Mouse (Mus musculus) right cerebral cortex, adult 2 months (tissue): ENCODE data around the gene Dse.

ENCODE experiments used
- DNase-seq, 2 experiments: peaks; one replicate each; pipeline ENCODE4 v3.0.0; 2021 to 2022; ENCODE audit warnings: low spot score in 2 of 2

The Dse gene

DNA sequence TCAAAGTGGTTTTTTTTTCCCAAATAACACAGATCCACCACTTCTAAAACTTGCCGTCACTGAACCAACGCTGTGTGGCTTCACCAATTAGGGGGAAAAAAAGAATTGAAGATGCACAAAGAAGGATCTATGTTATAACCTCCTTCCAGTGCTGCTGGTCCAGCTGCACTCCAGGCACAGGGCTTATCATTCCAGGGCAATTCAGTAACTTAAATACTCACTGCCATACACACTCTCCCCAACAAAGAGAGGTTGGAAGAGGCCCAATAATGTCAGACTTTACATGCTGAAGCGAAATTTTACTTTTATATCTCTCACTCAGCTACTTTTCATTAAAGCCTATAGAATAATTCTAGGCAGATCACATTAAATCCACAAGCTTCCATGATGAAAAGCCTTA lies 8.9 kb downstream of the Dse start:
- DNase-seq, result no peak

DNA sequence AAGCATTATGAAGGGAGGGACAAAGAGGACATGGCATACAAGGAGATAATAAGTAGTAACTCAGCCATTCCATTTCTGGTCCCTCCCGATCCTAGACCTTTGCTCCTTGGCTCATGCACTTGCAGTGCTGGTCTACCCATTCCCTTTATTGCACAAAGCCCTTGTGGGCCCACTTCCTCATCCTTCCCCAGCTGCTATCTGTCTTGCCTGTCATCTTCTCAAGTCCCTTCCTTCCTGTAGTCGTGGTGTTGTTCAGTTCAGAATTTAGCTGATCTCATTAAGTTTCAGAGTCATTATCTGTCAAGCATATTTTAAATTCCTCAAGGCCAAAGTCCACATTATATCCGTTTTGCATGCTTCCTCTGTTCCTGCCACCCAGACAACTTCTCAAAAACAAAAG lies 9.5 kb downstream of the Dse start:
- DNase-seq, result no peak

DNA sequence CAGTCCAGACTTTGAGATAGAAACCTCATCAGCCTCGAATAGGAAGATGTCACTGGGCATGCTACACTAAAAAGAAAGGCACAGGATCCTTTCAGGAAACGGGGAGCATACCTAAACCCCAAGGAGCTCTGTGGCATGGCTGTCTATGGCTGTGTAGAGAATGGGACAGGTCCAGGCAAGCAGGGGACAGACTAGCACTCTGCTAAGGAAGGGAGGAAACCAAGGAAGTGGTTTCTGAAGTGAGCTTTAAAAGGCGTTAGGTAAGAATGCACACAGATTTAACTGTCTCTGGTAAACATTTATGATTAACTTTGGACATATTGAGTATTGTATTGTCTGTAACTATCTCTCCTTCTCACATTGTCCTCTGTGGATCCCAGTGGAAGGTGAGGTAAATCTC lies 10.2 kb downstream of the Dse start:
- DNase-seq, result no peak

DNA sequence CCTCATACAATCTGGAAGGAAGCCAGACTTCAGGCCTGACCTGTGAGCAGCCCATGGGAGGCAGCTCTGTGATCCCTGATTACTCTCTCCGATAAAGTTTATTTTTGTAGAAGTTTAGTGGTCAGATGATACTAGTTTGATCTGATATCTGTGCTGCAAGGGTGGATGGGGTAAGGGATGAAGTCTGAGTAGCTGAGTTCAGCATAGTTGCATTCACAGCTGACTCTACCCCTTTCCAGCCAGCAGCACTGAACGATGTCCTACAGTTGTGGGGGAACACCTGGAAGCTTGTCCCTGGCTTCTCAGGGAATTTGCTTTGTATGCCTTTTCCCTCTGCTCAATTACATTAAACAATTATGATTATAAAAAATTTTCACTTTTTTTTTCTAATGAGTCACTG lies 12.6 kb downstream of the Dse start:
- DNase-seq, result no peak

DNA sequence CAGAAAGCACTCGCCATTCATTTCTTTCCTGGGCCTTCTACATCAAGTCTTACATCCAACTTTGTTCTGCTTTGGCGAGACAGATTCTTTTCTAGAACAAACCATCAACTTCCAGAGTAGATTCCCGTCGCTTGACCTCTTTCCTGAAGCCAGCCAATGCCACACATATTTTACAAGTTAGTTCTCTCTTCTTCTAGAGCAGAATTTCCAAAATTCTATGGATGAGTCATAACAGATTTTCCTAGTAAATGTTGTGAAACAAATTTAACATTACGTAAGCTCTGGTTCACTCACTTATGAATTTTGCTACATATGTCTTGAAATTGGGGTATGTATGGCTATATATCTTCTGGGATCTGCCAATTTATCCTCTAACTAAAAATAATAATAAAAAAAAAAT lies 13.0 kb downstream of the Dse start:
- no peak for DNase-seq

DNA sequence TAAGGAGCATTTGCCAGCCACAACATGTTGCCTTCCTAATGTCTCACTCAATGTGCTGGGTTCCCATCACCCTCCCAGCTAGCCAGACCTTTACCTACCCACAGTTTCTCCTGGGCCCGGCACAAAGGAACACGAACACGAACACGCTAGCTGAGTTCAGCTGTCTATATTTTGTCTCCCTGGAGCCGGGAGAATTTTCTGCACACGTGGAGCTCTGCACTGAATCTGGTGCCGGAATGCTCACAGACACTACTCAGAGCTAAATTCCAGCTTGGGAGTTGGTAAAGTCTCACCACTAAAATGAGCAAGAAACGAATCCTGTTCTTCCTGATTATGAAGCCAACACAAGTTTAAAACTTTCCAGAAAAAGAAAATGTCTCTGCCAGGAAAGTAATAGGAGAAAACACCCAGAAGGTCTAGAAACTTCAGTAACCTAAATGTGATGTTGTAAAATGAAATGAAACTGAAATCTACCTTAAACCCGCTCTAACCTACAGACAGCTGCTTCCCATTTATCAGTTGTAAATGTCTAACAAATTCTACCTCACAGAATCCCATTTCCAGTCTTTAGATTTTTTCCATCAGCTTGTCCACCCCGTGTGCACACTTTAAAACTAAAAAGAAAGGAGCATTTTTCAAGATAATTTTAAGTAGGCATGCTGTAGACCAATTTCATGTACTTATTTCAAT lies 20.8 kb downstream of the Dse start:
- peak; percentile 13 to 31 for DNase-seq

DNA sequence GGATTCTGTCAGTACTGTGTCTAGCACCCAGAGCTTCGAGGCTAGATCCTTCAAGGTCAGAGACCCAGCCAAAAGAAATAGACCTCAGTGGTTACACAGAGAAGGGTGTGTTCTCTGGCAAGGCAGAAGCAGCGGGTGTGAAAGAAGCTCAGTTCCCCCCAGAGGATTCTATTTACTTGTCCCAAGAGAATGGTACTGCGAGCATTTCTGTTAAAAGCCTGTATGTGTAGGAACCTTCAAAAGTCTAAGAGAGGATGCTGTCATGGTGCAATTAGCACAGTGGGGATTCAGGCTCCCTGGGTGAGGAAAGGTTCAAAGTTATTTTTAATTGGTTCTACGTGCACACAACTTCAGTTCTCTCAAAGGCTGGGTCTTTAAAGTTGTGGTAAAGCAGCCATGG lies 22.0 kb downstream of the Dse start:
- no peak for DNase-seq

DNA sequence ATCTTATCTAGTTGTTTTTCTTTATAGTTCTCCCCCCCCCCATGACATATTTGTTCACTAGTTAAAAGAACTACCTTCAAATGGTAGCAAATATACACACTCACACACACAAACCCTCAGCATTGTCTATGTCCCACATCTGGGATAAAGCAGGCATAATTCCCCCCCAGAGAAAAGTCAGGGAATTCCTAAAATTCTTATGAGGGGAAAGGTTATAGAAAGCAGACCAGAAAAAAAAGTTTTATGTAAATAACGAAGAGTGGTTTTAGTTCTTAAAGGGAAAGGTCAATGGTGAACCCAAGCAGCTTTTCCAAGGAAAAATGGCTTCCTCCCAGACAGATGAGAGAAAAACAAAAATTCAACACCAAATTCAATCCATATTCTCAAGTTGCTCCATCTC lies 22.6 kb downstream of the Dse start:
- DNase-seq, result no peak

DNA sequence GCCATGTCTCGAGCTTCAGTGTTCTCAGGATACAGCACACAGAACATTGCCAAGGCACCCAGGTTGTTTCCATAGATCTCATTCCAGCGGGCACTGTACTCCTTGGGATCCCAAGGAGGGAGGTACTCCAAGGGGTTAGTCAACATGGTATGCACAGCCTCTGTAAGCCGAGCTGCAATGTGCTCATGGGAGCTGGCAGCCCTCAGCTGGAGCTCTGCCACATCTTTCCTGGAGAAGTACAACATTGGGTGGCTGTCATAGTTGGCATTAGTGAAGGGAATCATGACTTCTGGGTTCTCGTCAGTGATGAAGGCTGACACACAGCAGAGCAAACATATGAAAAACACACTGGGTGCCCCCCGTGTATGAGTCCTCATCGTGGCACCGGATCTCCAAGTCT lies 23.8 kb downstream of the Dse start:
- peak in 1 of 2 experiments; percentile 10 for DNase-seq

DNA sequence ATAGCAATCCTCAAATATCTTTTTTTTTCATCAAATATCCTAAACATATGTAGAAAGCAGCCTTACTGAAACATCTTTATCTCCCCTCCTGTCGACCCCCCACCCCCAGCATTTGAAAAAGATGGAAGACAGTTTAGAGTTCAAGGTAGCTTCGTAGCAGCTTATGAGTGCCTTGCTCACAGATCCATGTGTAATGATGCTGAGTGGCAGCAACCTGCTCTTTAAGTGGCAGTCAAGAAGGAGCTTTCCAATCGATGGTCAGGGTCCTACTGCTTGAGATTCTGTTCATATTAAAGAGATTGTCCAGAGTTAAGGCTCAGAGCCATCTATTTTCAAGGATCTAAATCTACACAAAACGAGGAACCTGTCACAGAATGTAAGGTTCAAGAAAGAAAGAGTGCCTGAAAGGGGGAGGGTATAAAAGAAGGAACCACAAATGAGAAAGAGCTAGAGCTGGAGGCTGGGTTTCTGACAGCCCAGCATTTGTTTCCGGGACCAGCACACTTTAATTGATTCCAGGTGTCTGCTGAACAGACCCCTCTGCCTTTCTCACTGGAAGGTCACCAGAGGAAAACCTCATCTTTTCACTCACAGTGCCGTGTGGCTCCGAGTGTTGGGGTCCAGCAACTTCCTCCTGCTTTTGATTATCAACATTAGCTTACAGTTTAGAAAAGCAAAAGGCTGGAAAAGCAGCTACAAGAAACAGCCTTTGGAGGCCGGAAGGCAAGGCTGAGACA lies 31.5 kb downstream of the Dse start:
- DNase-seq, result no peak

DNA sequence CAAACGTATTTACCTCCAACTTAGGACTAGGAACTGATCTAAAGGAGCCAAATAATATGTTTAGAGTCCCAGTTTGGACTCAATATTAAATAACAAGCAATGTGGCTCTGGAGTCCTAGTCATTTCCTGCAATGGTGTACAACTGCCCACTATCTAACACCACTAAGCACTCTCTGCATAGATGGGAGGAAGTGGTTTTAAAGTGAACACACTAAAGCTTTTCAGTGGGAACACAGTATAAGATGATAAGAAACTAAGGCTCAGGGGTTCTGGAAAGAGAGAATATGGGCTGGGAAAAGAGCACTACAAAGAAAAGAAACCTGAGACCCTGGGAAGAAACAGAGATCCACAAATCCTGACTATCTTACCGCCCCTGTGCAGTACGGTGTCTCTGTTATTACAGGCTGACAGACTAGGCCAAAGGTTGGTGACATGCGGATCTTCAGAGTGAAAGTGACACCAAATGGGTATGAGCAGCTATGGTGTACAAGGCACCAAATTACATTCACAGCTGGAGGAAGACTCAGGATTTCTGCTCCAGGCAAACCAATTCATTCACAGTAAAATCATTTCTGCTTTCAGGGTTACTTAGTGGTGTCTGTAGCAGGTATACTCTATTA lies 34.7 kb downstream of the Dse start:
- DNase-seq, result no peak

DNA sequence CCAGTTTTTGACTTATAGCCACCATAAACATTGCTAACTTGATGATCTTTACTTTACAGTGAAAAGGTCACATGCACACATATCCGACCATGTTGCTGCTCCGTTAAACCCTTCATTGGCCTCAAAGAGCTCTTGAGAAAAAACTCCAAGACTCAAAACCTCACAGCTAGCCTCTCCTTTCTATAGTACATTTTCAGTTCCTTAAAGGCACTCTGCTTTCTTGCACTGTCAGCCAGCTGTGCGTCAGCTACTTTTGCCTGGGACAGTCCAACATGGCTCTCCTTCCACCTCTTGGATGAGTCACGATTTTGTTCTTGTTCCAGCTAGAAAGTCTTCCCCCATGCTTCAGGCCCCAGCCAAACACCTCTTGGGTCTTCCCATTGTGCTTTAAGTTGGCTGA lies 35.9 kb downstream of the Dse start:
- no peak for DNase-seq

DNA sequence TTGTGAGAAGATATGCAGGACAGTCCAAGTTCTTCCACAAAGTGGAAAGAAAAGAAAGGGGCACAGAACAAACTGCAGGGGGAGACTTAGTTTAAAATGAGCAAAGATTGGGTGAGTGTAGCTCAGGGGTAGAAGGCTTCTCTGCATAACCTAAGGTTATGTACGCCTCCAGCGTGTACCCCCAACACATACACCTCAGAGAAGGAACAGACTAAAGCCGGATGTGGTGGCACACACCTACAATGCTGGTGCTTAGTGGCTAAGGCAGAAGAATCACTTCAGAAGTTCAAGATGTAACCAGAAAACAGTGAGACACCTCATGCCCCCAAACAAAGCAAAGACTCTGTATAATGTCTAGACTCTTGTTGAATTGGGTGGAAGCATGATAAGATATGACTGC lies 36.3 kb downstream of the Dse start:
- DNase-seq, result no peak

DNA sequence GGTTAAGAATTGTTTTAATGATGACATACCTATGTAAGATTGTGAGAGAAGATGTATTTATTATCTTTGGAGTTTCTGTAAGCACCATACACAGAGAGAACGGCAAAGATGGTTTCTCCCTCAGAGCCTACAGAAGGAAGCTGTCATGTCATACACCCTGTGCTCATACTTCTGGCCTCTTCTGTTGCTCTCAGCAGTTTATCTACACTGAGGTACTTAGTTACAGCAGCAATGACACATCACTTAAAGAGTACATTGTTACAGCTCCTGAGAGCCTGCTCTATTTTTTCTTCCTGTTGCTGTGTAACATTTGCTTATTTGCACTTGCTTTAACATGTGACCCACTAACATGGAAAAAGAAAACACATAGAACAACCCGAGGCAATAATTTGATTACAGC lies 40.5 kb downstream of the Dse start:
- no peak for DNase-seq

DNA sequence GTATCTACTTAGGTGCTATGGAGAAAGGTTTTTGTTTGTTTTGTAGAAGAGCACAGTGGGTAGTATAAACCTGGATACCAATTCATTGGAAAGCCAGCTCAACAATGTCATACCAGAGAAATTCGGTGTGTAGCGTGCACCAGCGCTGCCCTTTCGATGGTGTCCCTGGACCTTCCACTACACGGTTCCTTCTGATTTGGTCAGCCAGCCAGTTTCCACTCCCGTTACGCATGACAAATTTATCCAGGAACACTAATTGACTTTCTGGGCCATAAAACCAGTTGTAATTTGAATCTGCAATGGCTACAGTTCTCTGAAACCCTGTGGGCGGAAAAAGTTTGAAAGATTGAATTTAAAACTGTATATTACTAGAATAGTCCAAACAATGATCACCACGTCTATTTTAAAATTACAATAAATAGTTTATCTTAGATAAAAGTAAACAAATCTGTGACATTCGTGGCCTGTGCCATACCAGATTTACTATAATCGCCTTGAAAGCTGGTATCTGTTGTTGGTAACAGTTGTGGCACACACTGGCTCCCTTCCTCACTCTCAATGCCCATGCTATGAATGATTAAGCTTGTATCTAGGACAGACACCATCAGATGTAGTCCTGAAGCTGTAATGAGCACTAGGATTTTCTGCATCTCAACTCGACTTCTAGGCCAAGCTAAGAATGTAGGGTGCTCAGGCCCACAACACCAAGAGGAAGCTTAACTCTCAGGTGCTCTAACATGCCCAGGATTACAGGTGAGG lies 51.5 kb downstream of the Dse start:
- no peak for DNase-seq

DNA sequence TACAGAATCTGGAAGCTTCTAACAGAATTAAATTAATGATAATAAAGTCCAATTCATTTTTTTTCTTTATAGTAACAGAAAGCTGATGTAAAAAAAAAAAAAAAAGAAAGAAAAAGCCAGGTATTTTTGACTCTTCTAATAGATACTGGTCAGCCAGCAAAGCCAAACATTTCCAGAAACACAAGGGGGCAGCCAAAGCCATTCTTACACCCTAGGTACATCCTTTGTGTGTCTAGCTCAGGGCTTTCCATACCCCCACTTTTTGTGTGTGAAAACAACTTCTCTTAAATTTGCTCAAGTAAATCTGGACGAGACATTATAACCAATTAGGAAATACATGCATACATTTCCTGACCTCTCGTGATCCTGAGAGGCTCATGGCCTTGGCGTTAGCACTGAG lies 55.7 kb downstream of the Dse start:
- peak in 1 of 2 experiments; percentile 12 for DNase-seq

DNA sequence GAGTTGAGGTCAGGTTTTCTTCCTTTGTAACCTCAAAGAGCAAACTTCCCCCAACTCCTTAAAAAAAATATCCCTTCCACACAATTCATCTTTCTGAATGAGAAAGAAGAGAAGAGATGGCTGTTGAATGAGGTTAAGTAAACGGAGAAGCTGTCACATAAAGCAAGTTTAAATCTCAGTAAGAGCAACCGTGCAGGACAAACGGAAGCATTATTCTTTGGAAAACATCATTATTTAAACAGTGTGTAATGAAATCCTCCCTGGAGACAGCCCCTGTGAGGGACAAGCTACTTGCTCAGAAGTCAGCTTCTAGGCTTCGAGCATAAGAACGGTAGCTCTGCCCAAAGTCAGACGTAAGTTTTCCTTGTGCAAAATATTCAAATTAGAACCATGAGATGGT lies 57.1 kb downstream of the Dse start:
- no peak for DNase-seq

DNA sequence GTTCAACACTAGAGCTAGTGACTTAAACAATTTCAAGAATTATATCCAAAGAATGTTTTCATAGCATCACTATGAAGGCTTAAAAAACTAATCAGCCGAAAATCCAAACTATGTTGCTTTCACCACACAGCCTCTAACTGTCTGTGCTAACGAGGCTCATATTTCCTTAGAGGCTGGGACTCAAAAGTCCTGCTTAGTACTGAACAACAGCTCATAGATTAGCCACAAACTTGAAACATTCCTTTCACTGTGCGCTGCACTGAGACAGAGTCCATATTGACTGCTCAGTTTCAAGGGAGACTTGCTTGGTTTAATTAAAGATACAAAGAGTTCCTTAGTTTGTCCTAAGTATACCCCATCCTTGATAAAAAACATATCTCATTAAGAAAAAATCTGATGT lies 57.7 kb downstream of the Dse start:
- DNase-seq, result no peak

DNA sequence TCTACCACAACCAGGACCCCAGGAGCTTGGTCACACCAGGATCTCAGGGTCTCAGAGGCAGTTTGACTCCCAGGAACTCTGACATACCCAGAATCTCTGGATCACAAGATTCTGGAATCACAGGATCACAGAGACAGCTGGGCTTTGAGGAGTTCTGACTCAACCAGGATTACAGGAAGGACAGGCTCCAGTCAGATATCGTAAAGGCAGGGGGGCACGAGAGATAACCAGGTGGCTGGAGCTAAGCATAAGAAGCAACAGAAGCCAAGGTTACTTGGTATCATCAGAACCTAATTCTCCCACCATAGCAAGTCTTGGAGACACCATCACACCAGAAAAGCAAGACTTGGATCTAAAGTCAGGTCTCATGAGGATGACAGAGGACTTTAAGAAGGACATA lies 65.8 kb downstream of the Dse start:
- no peak for DNase-seq

DNA sequence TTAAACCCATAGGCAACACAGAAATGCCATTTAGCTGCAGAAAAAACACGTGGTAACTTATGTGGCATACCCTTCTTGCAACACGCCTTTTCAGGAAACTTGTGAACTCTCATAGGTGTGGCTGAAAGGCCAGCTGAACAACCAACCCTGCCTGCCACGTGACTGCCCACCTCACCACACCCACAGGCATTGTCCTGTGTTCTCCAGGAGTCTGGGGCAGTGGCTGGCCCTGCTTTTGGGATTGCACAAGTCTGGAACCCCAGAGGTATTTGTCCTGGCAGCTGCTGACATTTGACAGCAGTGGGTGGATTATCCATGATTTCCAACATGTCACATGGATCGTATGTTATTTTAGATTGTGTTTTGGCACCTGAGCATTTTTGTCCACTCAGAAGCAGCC lies 67.7 kb downstream of the Dse start:
- DNase-seq, result no peak

DNA sequence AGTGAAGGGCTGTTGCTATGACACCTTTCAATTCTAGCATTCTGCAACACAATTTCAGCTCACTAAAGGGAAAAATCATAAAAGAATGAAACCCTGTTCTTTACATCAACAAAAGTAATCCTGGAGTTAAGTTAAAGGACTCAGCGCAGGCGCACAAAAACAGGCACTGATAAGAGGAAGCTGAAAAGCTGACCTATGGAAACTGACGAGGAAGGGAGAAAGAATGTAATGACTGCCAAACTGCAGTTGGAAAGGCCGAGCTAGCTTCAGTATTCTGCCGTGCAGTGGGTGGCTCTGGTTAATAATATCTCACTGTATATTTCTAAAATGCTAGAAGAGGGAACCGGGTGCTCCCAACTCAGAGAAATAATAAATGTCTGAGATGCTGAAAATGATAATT lies 69.5 kb downstream of the Dse start:
- DNase-seq, result peak in 1 of 2 experiments; percentile 7

DNA sequence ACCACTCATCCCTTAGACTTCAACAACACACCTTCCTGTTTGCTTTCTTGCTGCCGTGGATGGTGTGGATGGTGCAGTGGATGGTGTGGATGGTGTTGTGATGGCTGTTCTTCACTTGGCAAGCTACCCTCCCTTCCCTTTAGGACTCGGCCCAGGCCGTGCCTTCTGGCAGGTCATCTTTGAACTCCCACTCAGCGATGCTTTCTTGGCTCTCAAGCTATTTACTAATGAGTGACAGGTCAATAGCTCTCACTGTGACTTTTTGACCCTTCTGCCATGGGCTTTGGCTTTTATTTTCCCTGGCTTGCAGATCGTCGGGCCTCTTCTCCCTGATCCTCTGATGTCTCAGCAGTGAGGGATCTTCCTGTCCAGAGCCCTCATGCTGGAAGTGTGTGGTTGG lies 71.1 kb downstream of the Dse start:
- no peak for DNase-seq

DNA sequence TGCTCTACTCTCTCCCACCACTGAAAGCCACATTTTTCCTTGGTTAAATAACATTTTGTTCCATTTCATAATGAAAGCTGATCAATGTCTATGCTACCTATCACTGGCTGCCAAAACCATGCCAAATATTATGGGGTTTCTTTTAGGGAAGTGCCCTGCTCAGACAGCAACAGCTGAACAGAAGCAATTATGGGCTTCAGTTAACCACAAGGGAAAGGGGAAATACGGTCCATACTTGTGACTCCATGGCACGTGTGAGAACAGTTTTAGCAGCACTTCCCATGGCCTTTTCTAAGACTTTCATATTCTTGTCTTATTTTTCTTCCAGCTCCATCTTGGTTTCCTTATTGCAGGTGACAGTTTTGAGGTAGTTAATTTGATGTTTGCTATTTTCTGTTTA lies 76.2 kb downstream of the Dse start:
- no peak for DNase-seq
